Mouse (Mus musculus): Measurements from ENCODE around the gene Kcnd3.

Gene Kcnd3

DNA sequence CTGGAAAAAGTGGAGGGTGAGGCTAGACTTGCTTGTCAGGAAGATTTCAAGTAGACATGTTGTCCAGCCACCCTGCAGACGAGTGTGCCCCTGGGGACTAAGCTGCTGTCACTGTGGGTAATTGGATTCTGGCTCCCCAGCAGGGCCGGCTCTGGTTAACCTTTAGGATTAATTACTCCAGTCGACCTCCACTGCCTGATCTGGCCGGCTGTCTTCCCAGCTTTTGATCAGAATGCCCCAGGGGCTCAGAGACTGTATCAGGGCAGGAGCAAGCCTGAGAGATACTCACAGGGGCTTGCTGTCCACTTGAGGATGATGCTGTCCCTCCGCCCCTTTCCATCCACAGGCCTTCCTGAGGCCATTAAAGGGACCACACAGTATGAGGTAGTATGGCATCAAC is 77.6 kb downstream of the Kcnd3 start:
- no peak for DNase-seq

DNA sequence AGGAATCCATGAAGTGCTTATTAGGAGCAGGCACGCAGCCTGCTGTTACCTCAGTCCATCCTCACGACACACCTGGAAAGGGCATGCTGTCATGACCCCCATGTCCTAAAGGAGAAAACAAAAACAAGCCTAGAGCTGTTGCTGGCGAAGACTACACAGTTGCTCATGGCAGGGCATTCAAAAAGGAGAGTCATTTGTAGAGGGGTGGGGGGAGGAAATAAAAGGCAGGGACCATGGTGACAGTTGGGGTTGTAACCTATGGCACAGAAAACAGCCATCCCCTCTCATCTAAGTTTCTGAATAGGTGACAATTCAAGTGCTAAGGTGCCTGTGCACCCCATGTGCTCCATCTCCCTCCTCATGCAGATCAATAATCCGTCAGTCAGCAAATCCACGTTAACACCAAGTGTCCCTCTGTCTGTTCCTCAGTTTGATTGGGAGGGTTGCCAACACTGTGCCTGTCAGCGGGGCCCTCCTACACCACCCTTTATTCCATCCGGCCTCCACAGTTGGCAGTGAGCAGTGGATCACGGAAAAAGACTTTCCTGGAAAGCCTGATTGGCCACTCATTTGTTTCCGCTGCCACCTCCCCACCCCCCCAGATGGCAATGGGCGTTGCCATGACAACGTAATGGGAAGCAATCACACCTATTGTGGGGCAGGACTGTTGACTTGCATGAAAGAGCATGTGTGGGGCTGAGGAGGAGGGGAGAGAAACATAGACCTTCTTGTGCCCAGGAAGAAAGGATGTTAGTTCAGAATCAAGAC is 78.4 kb downstream of the Kcnd3 start:
- DNase-seq: no peak

DNA sequence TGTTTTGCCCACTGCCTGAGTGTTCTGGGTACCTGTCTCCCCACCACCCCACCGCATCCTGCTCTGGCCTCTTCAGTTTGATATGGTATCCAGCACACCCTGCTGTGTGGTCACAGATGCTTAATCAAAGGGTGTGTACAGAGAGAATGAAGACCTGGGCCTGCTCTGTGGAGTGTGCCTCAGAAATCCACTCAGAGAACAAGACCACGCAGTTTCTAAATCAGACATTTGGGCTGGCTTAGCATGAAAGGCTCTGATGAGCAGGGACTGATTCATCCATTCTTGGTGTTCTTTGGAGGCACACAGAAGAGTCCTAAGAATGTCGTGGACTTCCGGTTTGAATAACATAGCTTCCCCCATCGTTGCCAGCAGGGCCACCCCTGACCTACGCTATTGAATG is 86.3 kb downstream of the Kcnd3 start:
- no peak for DNase-seq

DNA sequence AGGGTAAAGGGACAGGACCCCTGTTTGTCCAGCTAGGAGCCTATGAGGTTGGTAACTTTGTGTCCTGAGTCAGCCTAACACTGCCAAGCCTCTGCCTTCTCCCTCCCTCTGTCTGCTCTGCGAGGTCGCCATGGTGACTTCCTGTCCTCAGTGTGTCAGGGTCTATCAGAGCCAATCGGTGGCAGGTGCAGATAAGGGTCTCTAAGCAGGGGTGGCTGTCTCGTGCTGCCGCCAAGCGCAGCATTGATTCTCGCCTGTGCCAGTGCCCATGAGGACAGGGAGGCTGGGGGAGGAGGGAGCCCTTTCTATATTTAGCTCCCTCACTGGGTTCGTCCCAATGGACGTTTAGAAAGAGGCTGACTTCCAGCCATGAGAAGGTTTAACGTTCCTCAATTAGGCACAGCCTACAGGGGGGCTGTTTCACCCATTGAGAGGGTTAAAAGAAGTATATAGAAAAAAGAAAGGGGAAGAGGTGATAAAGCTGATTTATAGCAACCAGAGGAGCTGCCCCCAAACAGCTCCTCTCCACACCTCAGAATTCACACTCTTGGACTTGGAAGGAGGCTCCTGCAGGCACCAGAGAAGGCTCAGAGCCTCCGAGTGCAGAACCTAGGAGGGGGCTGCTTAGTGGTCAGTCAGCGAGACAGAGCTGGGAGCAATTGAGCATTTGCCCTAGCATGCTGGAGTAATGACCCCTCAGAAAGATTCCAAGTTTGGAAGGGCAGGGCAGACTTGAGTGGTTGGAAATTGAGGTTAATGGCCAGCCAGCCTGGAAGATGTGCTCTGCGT is 86.9 kb downstream of the Kcnd3 start:
- no peak for DNase-seq

DNA sequence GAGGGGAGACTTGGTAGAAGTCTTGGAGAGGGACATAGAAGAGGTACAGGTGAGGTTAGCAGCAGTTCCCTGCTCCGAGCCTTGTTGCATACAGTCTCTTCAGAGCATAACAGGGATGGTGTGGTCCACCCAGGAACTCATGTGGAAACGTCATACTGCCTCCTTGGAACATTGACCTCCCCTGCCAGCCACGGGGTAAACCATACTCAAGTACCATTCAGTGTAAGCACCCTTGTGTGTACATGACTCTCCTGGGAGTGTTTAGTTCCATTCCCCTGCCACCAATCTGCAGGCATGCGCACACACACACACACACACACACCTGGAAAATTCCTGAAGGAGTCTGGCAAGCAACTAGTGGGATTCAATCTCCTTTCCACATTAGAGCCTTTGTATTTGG is 90.6 kb downstream of the Kcnd3 start:
- no peak for DNase-seq

DNA sequence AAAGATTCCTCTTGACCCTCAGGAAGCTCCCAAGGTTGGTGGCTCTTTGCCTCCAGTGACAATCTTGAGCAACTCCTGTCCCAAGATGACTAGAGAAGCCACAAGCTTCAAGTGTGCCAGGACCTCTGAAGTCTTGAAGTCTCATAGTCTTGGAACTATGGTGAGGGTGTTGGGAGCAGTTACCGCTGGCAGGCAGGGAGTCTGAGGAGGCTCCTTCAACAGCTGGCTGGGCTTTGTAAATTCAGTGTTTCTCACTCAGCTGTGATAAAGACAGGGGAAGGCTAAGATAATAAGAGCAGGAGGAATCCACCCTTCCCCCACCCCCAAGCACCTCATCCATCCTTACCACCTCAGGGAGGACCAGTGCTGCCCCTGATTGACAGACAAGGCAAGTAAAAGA is 92.0 kb downstream of the Kcnd3 start:
- DNase-seq: no peak

DNA sequence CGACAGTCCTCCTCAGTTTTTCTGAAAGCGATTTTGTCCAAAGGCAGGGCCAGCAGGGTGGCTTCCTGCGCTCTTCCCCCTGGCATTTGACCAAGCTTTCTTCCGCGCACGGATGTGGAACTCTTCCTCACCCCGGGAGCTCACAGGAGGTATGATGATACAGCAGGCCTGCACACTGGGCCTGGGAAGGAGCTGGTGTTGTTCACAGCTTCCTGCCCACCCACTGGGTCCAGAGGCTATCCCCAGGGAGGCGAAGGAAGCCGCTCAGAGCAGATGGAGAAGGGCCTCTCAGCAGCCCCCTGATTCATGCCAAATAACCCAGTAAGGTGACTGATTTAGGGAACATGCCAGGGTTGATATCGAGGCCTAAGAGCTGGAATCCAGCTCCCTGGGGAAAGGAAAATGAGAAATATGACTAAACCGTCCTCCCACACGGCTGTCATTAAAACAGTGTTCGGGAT is 94.5 kb downstream of the Kcnd3 start:
- peak; percentile 19 to 43 for DNase-seq

DNA sequence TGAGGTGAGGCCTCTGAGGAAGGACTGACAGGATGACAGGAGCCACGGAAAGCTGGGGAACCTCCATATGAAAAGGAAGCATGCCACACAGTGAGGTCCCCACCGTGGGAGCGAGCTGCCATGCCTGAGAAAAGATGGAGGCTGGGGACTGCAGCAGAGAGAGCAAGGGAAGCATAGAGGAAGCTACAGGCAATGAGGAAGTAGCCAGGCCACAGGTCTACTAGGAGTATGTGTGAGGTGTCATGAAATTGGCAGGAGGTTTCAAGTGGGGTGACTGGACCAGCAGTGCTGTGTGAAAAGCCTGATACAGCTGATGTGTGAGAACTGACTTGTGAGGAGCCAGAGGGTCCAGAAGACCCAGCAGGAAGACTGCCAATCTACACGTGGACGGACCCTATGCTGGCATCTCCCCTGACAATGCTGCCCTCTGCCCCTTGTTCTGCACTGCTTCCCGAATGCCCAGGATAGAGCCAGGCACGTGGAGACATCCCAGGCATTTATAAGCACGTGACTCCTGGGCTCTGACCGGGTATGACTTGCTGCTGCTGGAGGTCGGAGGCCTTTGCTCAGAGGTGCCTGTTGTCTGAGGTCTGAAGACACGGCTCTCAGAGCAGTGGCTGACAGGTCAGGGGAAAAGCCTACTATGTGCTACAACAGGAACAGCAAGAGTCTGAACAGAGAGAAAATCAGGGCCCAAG is 96.1 kb downstream of the Kcnd3 start:
- DNase-seq: peak; percentile 29 to 42

DNA sequence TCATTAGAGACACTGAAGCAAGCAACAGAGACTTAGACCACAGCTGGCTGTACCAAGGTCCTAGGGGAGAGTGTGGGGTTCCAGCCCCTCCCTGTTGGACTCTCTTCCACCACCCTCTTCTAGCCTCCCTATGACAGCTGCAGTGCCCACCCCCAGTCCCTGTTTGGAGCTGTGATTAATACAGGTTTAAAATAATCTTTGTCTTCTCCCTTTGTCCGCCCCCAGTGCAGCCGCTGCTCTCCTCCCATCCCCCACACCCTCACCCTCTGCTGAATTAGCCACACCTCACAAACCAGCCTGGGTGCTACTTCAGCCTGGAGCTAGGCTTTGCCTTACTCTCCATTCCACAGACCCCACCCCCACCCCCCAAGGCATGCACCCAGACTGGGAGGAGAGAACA is 107.3 kb downstream of the Kcnd3 start:
- DNase-seq: no peak

DNA sequence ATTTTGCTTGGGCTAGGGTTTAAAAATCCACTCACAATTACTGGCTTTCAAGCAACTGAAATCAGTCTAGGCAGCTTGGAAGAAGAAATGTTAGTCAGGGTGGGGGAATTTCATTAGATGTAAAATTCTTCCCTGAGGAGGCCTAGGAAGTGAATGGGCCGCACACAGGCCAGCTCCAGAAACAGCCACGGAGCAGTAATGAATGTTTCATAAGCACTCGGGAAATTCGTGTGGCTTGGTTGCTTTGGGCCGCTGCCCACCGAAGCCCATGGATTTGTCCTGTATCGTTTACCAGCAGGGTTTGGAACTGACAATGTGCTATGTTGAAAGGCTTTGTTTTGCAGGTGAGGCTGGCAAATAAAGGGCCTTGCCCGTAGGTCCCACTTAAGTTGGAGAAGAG is 114.8 kb downstream of the Kcnd3 start:
- no peak for DNase-seq

DNA sequence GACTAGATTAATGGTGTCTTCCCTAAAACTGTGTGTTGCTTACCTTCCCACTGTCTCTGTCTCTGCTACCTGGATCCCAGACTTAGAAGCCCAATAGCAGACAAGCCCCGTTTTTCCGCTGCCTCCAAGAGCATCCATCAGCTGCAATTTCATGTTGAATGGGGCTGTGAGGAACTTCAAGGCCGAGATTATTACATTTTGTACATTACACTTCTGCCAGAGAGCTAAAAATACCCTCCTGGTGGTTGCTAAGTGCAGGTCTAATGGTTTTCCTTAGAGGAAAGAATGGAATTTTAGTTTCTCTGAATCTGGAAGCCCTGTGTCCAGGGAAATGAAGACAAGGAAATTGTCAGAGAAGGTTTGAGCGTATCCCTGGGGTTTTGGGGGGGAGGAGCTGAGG is 115.3 kb downstream of the Kcnd3 start:
- DNase-seq: no peak

DNA sequence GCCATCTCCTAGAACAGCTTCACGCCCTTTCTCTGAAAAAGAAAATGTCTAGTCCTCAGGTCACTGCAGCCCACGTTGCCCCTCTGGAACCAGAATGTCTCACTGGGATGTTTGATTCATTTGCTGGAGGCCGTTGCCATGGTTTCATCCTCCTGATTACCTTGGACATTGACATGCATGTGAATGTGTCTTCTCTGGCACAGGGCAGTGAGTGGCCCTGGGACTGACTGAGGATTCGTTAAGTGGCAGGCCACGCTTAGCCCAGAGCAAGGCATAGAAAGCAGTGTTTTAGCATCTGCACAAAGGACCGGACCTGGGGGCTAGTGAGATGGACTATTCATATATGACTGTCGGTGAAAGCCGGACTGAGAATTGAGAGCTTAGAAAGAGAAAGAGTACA is 116.3 kb downstream of the Kcnd3 start:
- DNase-seq: no peak

DNA sequence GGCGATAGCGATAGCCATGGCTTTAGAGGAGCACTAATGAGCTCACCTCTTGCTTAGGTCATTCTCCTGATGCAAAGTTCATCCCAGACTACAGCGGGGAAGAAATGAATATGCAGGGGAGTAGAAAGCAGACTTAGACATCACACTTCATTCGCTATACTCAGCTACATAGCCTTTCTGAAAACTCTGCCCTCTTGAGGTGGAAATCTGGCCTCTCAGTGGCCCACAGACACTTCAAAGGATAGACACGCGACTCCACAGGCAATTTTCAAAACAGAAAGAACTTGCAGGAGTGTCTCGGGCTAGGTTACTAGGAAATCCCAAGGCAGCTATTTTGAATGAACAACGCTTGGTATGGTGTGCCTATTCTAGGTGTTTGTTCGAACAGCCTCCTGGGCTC is 116.7 kb downstream of the Kcnd3 start:
- DNase-seq: no peak

DNA sequence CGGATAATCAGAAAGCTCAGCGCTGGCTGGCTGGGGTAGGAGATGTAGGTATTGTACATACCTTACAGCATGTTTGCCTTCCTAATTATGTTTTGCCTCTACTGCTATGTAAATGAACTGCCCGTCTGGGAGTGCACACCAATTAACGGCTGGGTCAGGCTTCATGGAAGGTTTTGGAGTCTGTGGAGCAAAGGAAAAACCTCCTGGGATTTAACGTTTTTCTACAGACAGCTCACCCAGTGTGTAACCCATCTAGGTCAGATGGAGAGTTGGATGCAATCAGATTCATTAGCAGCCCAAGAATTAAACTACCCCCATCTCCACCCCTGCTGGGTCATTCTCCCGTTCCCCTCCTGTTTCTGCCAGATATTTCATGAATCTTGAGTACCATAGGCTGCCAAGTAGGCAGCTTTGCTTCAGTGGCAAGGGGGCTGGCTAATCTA is 117.2 kb downstream of the Kcnd3 start:
- DNase-seq: no peak

DNA sequence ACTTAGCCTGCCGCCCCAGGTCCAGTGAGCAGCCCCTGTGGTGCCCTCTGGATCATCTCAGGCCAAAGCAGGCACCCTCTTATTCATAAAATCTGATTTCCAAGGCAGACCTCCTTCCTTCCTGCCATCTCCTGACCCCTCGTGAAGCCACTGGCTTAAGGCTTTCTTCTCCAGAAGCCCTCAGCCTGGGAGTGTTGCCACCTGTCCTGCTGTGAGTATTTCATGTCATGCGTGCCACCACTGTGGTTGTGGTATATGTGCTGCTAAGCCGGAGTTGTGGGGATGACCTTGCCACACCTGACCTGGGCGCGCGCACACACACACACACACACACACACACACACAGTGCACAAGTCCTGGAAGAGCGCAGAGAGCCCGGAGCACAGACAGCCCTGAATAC is 117.8 kb downstream of the Kcnd3 start:
- no peak for DNase-seq

DNA sequence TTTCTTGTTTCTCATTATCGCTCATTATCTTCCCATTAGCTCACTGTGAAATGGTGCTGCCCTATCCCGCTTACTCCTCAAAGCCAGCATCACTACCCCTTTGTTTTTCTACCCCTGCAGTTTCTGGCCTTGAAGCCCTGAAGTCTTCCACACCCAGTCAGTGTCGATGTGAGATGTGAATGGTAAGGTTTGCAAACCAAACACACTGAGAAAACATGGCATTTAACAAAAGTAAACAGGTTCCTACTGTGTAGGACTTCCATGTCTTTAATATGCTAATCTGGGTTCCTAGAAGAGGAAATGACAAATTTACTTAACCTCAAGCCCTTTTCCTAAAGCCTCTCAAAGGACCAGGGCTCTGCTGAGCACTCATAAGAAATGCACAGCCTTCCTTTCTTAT is 118.7 kb downstream of the Kcnd3 start:
- no peak for DNase-seq

DNA sequence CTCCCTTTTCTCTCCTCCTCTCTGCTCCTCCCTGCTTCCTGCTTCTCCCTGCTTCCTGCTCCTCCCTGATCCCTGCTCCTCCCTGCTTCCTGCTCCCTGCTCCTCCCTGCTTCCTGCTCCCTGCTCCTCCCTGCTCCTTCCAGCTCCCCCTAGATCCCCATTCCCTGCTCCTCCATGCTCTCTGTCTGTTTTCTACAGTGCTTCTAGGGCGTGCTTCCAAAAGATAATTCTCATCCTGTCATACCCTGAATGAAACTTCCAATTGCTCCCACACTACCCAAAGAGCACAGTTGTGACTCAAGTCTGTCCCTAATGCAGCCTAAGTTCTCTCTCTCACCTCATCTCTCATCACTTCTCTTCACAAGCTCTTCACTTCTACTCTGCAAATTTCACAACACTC is 119.8 kb downstream of the Kcnd3 start:
- no peak for DNase-seq

DNA sequence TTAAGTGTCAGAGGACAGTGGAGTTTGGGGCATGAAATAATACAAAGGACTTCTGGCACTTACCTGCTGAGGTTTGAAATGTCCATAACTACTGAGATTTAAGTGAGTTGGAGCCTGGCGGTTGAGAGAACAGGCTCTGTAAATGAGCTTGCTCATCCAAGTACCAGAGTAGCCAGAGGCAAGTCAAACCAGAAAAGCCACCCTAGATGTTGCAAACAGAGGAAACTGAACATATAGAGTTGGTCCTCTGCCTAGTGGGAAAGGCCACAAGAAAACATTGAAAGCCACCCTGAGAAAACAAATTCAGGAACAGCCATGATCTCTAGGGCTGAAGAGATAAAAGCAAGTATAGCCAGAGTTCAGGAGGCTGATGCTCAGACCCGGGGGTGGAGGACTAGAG is 121.0 kb downstream of the Kcnd3 start:
- DNase-seq: no peak

DNA sequence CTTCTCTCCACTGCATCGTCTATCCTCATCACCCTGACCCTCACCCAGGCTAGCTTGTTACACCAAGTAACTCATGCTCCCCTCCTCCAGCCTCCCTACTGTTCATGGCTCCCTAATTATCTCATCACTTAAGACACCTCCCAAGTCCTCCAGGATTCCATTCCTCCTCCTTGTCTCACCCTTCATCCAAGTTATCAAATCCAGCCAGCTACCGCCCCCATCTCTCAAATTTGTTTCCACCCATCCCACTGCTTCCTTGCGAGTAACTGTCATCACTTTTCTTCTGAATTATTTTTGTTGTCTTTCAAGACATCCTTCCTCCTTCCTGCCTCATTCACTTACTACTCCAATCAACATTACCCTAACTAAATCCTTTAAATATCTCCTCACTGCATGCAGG is 126.2 kb downstream of the Kcnd3 start:
- no peak for DNase-seq

DNA sequence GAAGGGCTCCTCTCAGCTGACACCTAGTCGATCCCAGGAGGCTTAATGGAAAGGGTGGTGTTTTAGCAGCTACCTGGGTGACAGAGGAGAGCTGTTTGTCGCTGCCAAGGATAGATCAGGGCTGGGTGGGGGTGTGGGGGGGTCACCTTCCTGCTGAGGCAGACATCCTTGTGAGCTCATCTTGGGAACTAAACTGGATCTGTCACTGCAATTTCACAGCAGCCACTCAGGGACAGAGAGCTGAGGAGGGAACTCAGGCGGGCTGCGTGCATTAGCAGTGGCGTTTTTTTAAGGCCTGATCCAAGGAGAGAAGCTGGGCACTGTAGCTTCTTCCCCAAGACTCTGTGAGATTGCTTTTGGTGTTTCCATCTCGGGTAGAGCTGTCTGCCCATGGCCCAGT is 129.0 kb downstream of the Kcnd3 start:
- no peak for DNase-seq

DNA sequence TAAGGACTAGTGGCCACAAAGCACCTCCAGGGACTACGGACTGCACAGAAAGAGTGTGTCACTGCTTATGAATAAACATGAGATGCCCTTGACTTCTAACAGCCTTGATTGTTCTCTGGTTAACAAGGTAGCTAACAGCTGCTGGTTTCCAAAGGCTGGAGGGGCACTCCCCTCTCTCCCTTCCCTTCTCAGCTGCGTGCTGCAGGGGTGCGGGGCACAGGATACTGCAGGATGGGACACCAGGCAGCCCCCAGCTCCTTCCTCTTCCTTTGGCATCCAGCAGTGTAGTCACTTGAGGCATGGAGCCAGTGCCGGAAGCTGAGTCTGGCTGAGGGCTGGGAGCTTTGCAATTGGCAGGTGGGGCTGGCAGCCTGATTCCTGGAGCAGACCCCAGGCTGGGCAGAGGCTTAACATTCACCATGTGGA is 133.6 kb downstream of the Kcnd3 start:
- DNase-seq: peak in 1 of 2 experiments; percentile 5

DNA sequence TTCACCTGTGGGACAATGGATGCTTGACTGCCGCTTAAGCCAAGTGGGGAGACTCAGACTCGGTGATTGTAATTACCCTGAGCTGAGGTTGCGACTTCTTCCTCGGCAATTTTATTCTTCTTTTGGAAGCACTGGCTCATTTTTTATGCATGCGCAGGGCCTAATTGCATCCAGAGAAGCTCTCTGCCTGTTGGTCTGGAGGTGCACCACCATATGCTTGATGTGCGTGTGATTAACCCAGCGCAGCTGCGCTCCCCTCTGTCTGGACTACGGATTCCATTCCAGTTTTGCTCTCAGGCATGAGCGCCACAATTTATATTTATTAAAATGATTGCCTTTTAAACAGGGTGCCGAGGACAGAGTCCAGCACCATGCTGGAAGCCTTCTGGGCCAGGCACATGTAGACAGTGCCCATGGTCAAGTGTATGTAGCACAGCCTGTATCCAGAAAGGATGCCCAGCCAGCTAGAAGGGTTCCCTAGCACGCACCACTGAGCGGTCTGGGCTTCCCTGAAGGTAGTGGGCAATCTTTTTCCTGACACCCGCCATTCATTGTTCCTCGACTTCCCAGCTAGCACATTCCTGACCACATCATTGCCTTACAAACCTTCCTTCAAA is 138.0 kb downstream of the Kcnd3 start:
- DNase-seq: no peak

DNA sequence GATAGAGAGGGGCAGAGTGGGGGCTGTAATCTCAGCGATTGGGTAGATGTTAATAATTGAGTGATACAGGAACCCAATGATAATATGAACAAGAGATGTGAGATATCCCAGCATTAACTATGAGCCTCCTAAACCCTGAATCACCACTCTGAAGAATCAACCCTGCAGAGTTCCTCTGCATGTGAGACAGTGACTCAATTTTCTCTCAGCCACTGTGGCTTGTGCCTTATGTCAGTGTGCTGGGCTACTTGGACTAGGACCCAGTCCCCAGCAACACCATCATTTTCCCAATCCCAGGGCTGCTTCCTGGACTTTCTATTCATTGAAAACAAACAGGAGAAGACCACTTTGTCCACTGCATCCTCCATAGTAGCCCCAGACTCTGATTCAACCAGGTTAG is 139.6 kb downstream of the Kcnd3 start:
- no peak for DNase-seq
